ENCODE assay signal across 18 mouse cellular contexts in the genomic region with DNA sequence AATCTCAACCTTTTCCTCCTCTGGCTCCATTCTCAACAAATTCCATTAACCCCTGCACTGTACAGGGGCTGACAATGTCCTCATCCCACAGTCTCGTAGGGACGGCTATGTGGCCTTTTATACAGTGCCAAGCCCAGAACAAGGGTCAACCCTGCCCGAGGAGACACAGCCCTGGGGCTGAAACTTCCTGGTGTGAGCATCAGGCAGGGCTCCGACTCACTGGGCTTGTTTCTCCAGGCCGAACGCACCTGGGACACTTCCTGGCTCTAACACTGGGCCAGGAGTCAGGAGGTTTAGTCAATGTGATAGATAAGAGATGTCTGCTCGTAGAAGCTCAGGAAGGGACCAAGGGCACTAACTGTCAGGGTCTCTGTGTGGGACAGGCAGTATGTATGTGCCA. TPM values are rescaled to one million over a fixed set of nuclear protein-coding genes. Genes with fewer than 3 reads are reported as not detected.
DNase-seq lines count a peak whose midpoint lies in the region; ATAC-seq lines count a peak whose summit lies in the region.
"Had no signal": no experiment of that assay in that cellular context is flagged by ENCODE, and none has a peak within 500 bp of the region (broad histone marks: within the 10 kb centered on the region; RNA-seq: fewer than 3 reads in every experiment).

No protein-coding gene starts in this region.

- no peak for DNase-seq in hindbrain, embryonic 10.5 days (ENCODE audit: low spot score)
- no peak for DNase-seq in hindbrain, embryonic 14.5 days (ENCODE audit: low spot score)
- no peak for DNase-seq in intestine, embryonic 14.5 days (ENCODE audit: low spot score)
- DNase-seq in layer of hippocampus, adult 9-10 months (ENCODE audit: low spot score), result no peak
- no peak for DNase-seq in spleen, postnatal 4 days (ENCODE audit: low spot score in 2 of 2)
- DNase-seq: cerebellum, adult 11-12 months; cerebellum, adult 9-10 months; cerebellum, postnatal 36 days; gastrocnemius, postnatal 10 days had no signal

- no peak overlapping the region for H3K4me3 ChIP-seq in hindbrain, embryonic 10.5 days
- H3K4me3 ChIP-seq in hindbrain, embryonic 14.5 days (replicated peaks; ENCODE audit: low read length), result no peak overlapping the region
- H3K4me3 ChIP-seq in intestine, embryonic 14.5 days (ENCODE audit: low read depth, low read length), result no peak overlapping the region
- H3K4me3 ChIP-seq in intestine, embryonic 16.5 days (ENCODE audit: low read length), result no peak overlapping the region
- H3K4me3 ChIP-seq in stomach, embryonic 15.5 days (replicated peaks), result no peak overlapping the region
- H3K4me3 ChIP-seq: embryonic facial prominence, embryonic 13.5 days; forebrain, embryonic 12.5 days; heart, embryonic 12.5 days; hindbrain, embryonic 12.5 days had no signal

- WGBS in hindbrain, embryonic 10.5 days, result 88% methylated on average over 7 of the region's 7 CpGs
- 91% methylated on average over 7 of the region's 7 CpGs for WGBS in hindbrain, embryonic 14.5 days
- WGBS in intestine, embryonic 14.5 days, result 73% methylated on average over 7 of the region's 7 CpGs
- 56% methylated on average over 7 of the region's 7 CpGs for WGBS in intestine, embryonic 16.5 days
- WGBS in stomach, embryonic 15.5 days, result 69% methylated on average over 7 of the region's 7 CpGs

- no peak overlapping the region for H3K4me2 ChIP-seq in hindbrain, embryonic 14.5 days (replicated peaks)
- no peak overlapping the region for H3K4me2 ChIP-seq in intestine, embryonic 14.5 days (ENCODE audit: low read length)
- peak overlapping the region; percentile 12; the same call in 1 of the 2 replicates for H3K4me2 ChIP-seq in intestine, embryonic 16.5 days (ENCODE audit: low read depth, low read length)
- H3K4me2 ChIP-seq in stomach, embryonic 15.5 days, result no peak overlapping the region
- H3K4me2 ChIP-seq: embryonic facial prominence, embryonic 13.5 days; forebrain, embryonic 12.5 days; heart, embryonic 12.5 days; hindbrain, embryonic 12.5 days had no signal

- peaks cover 16% of the 10 kb centered on the region for H3K4me1 ChIP-seq in hindbrain, embryonic 10.5 days (replicated peaks)
- no peaks in the 10 kb centered on the region for H3K4me1 ChIP-seq in hindbrain, embryonic 14.5 days (replicated peaks; ENCODE audit: control insufficient read depth, insufficient read depth, low read length)
- no peaks in the 10 kb centered on the region for H3K4me1 ChIP-seq in intestine, embryonic 14.5 days (replicated peaks; ENCODE audit: control insufficient read depth, insufficient read depth, low read length)
- peaks cover 18% of the 10 kb centered on the region; the same call in 1 of the 2 replicates for H3K4me1 ChIP-seq in intestine, embryonic 16.5 days (ENCODE audit: control insufficient read depth, insufficient read depth, low read length)
- no peaks in the 10 kb centered on the region for H3K4me1 ChIP-seq in stomach, embryonic 15.5 days
- H3K4me1 ChIP-seq: forebrain, embryonic 12.5 days had no signal

- no peak overlapping the region for H3K9ac ChIP-seq in hindbrain, embryonic 14.5 days
- H3K9ac ChIP-seq in intestine, embryonic 14.5 days (ENCODE audit: low read length), result no peak overlapping the region
- 0 out of 2 replicates have a peak overlapping the region, but pooled peaks have one; percentile 37 for H3K9ac ChIP-seq in intestine, embryonic 16.5 days (ENCODE audit: low read depth, low read length)
- no peak overlapping the region for H3K9ac ChIP-seq in stomach, embryonic 15.5 days
- H3K9ac ChIP-seq: embryonic facial prominence, embryonic 13.5 days; forebrain, embryonic 12.5 days; heart, embryonic 12.5 days; hindbrain, embryonic 12.5 days had no signal

- H3K36me3 ChIP-seq in hindbrain, embryonic 10.5 days, result peaks cover 55% of the 10 kb centered on the region
- 0 out of 2 replicates have a peak, but pooled peaks cover 6% of the 10 kb centered on the region for H3K36me3 ChIP-seq in hindbrain, embryonic 14.5 days (replicated peaks; ENCODE audit: control insufficient read depth, insufficient read depth)
- peaks cover 44% of the 10 kb centered on the region for H3K36me3 ChIP-seq in intestine, embryonic 14.5 days (ENCODE audit: control insufficient read depth, insufficient read depth, low read length)
- 0 out of 2 replicates have a peak, but pooled peaks cover 9% of the 10 kb centered on the region for H3K36me3 ChIP-seq in intestine, embryonic 16.5 days (ENCODE audit: control insufficient read depth, insufficient read depth, low read length)
- peaks cover 37% of the 10 kb centered on the region for H3K36me3 ChIP-seq in stomach, embryonic 15.5 days

- H3K9me3 ChIP-seq in hindbrain, embryonic 10.5 days, result no peaks in the 10 kb centered on the region
- H3K9me3 ChIP-seq in hindbrain, embryonic 14.5 days (ENCODE audit: control insufficient read depth, low read length), result no peaks in the 10 kb centered on the region
- H3K9me3 ChIP-seq in intestine, embryonic 14.5 days (ENCODE audit: control insufficient read depth, low read length), result no peaks in the 10 kb centered on the region
- H3K9me3 ChIP-seq in intestine, embryonic 16.5 days (ENCODE audit: control insufficient read depth, low read length), result no peaks in the 10 kb centered on the region
- H3K9me3 ChIP-seq in stomach, embryonic 15.5 days, result no peaks in the 10 kb centered on the region
- H3K9me3 ChIP-seq: embryonic facial prominence, embryonic 13.5 days; forebrain, embryonic 12.5 days; heart, embryonic 12.5 days; hindbrain, embryonic 12.5 days had no signal

- no peaks in the 10 kb centered on the region for H3K27me3 ChIP-seq in hindbrain, embryonic 10.5 days (ENCODE audit: insufficient read depth, poor library complexity, severe bottlenecking)
- H3K27me3 ChIP-seq in hindbrain, embryonic 14.5 days (ENCODE audit: control insufficient read depth, insufficient read depth, low read length), result no peaks in the 10 kb centered on the region
- H3K27me3 ChIP-seq in intestine, embryonic 14.5 days (replicated peaks; ENCODE audit: control insufficient read depth, insufficient read depth, low read length), result no peaks in the 10 kb centered on the region
- no peaks in the 10 kb centered on the region for H3K27me3 ChIP-seq in intestine, embryonic 16.5 days (replicated peaks; ENCODE audit: control insufficient read depth, insufficient read depth, low read length)
- no peaks in the 10 kb centered on the region for H3K27me3 ChIP-seq in stomach, embryonic 15.5 days (replicated peaks)
- H3K27me3 ChIP-seq: embryonic facial prominence, embryonic 13.5 days; forebrain, embryonic 12.5 days; heart, embryonic 12.5 days; hindbrain, embryonic 12.5 days; Patski had no signal

- 0 out of 2 replicates have a peak overlapping the region, but pooled peaks have one; percentile 16 for H3K27ac ChIP-seq in hindbrain, embryonic 10.5 days
- H3K27ac ChIP-seq in hindbrain, embryonic 14.5 days, result no peak overlapping the region
- no peak overlapping the region for H3K27ac ChIP-seq in intestine, embryonic 14.5 days (ENCODE audit: low read depth)
- peak overlapping the region; percentile 91 for H3K27ac ChIP-seq in intestine, embryonic 16.5 days (ENCODE audit: low read length)
- H3K27ac ChIP-seq in stomach, embryonic 15.5 days, result peak overlapping the region; percentile 36
- H3K27ac ChIP-seq: embryonic facial prominence, embryonic 13.5 days; forebrain, embryonic 12.5 days; hindbrain, embryonic 12.5 days had no signal

- ATAC-seq in hindbrain, embryonic 14.5 days (ENCODE audit: low FRiP score), result no peak
- peak; percentile 66 for ATAC-seq in intestine, embryonic 14.5 days (replicated peaks; ENCODE audit: low FRiP score, low TSS enrichment, low read depth)
- ATAC-seq in intestine, embryonic 16.5 days, result peak; percentile 90
- peak; percentile 53; the same call in 1 of the 2 replicates for ATAC-seq in stomach, embryonic 15.5 days (ENCODE audit: insufficient read depth, low FRiP score, low read depth)
- ATAC-seq: activated CD4-positive, CD25-positive, alpha-beta regulatory T cell, adult 4 months; forebrain, embryonic 16.5 days; Patski had no signal

RNA-seq across cellular contexts. Expression of gene Lrp5, which starts 54.3 kb away (rescaled TPM):
- 3.1 and 3.5 TPM in 2 replicates for polyA plus RNA-seq in hindbrain, embryonic 10.5 days (2016; fragmentation: Nextera tagmentation; extraction: Ambion mirVana)
- polyA plus RNA-seq in hindbrain, embryonic 14.5 days (2014; fragmentation: Nextera tagmentation; extraction: Ambion mirVana), result 1.4 and 1.8 TPM in 2 replicates
- 7.8 and 7.9 TPM in 2 replicates for polyA plus RNA-seq in intestine, embryonic 14.5 days (2014; fragmentation: Nextera tagmentation; extraction: Ambion mirVana)
- 4.2 and 4.4 TPM in 2 replicates for polyA plus RNA-seq in intestine, embryonic 16.5 days (2015; fragmentation: Nextera tagmentation; extraction: Ambion mirVana)
- 5.3 and 6.2 TPM in 2 replicates for polyA plus RNA-seq in stomach, embryonic 15.5 days (2015; fragmentation: Nextera tagmentation; extraction: Ambion mirVana)

RNA-seq across cellular contexts. Expression of gene Ppp6r3, which starts 56.5 kb away (rescaled TPM):
- polyA plus RNA-seq in hindbrain, embryonic 10.5 days (2016; fragmentation: Nextera tagmentation; extraction: Ambion mirVana), result 64.9 and 74.2 TPM in 2 replicates
- polyA plus RNA-seq in hindbrain, embryonic 14.5 days (2014; fragmentation: Nextera tagmentation; extraction: Ambion mirVana), result 59.9 and 69.8 TPM in 2 replicates
- 64.2 and 70.9 TPM in 2 replicates for polyA plus RNA-seq in intestine, embryonic 14.5 days (2014; fragmentation: Nextera tagmentation; extraction: Ambion mirVana)
- polyA plus RNA-seq in intestine, embryonic 16.5 days (2015; fragmentation: Nextera tagmentation; extraction: Ambion mirVana), result 43.1 and 45.1 TPM in 2 replicates
- 46.1 and 50.6 TPM in 2 replicates for polyA plus RNA-seq in stomach, embryonic 15.5 days (2015; fragmentation: Nextera tagmentation; extraction: Ambion mirVana)

Comparison
In these comparisons a context has a peak if more than half of its experiments do, and no peak if none do; other contexts are left out.
1. H3K27ac ChIP-seq: peak in hindbrain, embryonic 10.5 days (single experiment), intestine, embryonic 16.5 days (single experiment) and stomach, embryonic 15.5 days (single experiment); none in hindbrain, embryonic 14.5 days (single experiment) and intestine, embryonic 14.5 days (single experiment).